Comparison of ENCODE assay signal across 24 mouse cellular contexts in the genomic region with DNA sequence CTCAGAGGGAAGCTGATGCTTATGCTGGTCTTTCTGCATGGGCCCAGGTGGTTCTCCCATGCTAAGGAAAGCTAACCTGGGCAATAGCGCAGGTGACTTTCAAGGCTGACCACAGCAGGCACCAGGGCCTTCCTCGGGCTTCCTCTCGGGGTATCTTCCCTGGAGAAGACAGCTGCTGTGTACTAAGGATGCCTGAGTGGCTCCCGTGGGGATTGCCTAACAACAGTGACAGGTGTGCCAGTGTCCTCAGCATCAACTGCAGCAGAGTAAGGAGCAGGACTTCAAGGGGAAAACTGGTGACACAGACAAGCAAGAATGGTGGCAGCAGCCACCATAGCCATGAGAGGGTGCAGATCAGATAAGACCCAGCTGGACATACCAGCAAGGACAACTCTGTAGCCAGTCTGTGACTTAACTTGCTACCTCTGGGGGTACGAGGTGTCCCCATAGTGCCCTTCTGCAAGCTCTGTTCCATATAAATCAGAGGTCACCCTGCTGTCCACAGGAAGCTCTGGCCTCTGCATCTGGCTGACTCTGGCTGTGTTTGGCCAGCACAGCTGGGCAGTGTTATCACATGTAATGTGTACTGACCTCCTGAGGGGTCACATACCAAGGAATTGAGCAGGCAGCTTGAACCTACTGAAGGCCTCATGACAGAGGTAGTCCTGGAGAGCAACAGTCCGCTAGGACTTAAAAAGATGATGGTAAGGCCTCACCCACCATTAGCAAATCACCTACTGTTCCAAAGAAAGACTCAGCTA. TPM values are rescaled to one million over a fixed set of nuclear protein-coding genes. Genes with fewer than 3 reads are reported as not detected.
DNase-seq lines count a peak whose midpoint lies in the region; ATAC-seq lines count a peak whose summit lies in the region.
"Had no signal": no experiment of that assay in that cellular context is flagged by ENCODE, and none has a peak within 500 bp of the region (broad histone marks: within the 10 kb centered on the region; RNA-seq: fewer than 3 reads in every experiment).

No protein-coding gene starts in this region.

- ATAC-seq in activated CD4-positive, CD25-positive, alpha-beta regulatory T cell, adult 4 months: no peak
- ATAC-seq: forebrain, embryonic 15.5 days; liver, embryonic 12.5 days; liver, postnatal 0 days; midbrain, embryonic 13.5 days had no signal

- 77% methylated on average over 6 of the region's 6 CpGs for WGBS in limb, embryonic 10.5 days

- no peaks in the 10 kb centered on the region for H3K36me3 ChIP-seq in limb, embryonic 10.5 days
- H3K36me3 ChIP-seq: forebrain, embryonic 15.5 days; heart, embryonic 12.5 days; liver, embryonic 12.5 days; midbrain, embryonic 13.5 days had no signal

- peaks cover 30% of the 10 kb centered on the region for H3K4me1 ChIP-seq in limb, embryonic 10.5 days
- H3K4me1 ChIP-seq: forebrain, embryonic 15.5 days; liver, embryonic 12.5 days had no signal

- 0 out of 2 replicates have a peak, but pooled peaks cover 2% of the 10 kb centered on the region for H3K9me3 ChIP-seq in limb, embryonic 10.5 days (replicated peaks)
- H3K9me3 ChIP-seq: liver, embryonic 12.5 days; midbrain, embryonic 13.5 days had no signal

- H3K27ac ChIP-seq in limb, embryonic 10.5 days: peak overlapping the region; percentile 30; the same call in 1 of the 2 replicates
- H3K27ac ChIP-seq: forebrain, embryonic 15.5 days; hindbrain, embryonic 14.5 days; left cerebral cortex, adult 2 months; liver, embryonic 12.5 days; midbrain, embryonic 13.5 days had no signal

- H3K27me3 ChIP-seq in limb, embryonic 10.5 days (ENCODE audit: low read depth, poor library complexity, severe bottlenecking): no peaks in the 10 kb centered on the region
- H3K27me3 ChIP-seq: forebrain, embryonic 15.5 days; heart, embryonic 12.5 days; midbrain, embryonic 13.5 days had no signal

- no peak overlapping the region for H3K4me3 ChIP-seq in limb, embryonic 10.5 days
- H3K4me3 ChIP-seq: forebrain, embryonic 15.5 days; heart, embryonic 12.5 days; left cerebral cortex, adult 2 months; liver, embryonic 12.5 days; megakaryocyte, embryonic 14.5 days; midbrain, embryonic 13.5 days had no signal

- DNase-seq in lung, postnatal 10 days: peak; percentile 24
- no peak for DNase-seq in lung, postnatal 14 days
- peak; percentile 19 for DNase-seq in embryo, embryonic 10.5 days (ENCODE audit: low spot score)
- DNase-seq in limb, embryonic 10.5 days (ENCODE audit: low spot score): no peak
- peak; percentile 56 for DNase-seq in yolk sac, embryonic 10.5 days (ENCODE audit: low spot score)
- DNase-seq in adrenal gland, postnatal 4 days (ENCODE audit: low spot score in 2 of 2): no peak
- DNase-seq: adrenal gland, adult 8-10 months; B cell, adult 2 months; cerebellum, adult 8-10 months; cerebellum, postnatal 36 days; gastrocnemius, postnatal 25 days; heart, adult 18-20 months; kidney, adult 11 months; kidney, postnatal 14 days; liver, postnatal 0 days; thymus, postnatal 4 days had no signal

RNA-seq across cellular contexts. Expression of a gene that starts 54.0 kb away (rescaled TPM):
- 28.6 and 29.5 TPM in 2 replicates for polyA plus RNA-seq in limb, embryonic 10.5 days (2016; fragmentation: Nextera tagmentation; extraction: Ambion mirVana)
- polyA plus RNA-seq in activated CD4-positive, CD25-positive, alpha-beta regulatory T cell, adult 4 months (2017; shearing (Covaris generic)): under 1 TPM; 0.52 to 0.99 TPM
- 10 to 100 TPM; 67.4 to 77.6 TPM for total RNA-seq in adrenal gland, postnatal 4 days (2021)

Comparison
In these comparisons a context has a peak if more than half of its experiments do, and no peak if none do; other contexts are left out.
1. DNase-seq: peak in lung, postnatal 10 days (single experiment), embryo, embryonic 10.5 days (single experiment) and yolk sac, embryonic 10.5 days (single experiment); none in lung, postnatal 14 days (single experiment), limb, embryonic 10.5 days (single experiment) and adrenal gland, postnatal 4 days (0 of 2).
2. RNA of a gene that starts 54.0 kb away (polyA plus RNA-seq): 28.6 to 29.5 TPM in limb, embryonic 10.5 days; 0.52 to 0.99 TPM in activated CD4-positive, CD25-positive, alpha-beta regulatory T cell, adult 4 months; every median in the first group is over 10 times any median in the second.